Mouse (Mus musculus) bone marrow, adult 2 months (tissue): ENCODE data around the gene Tceal3. TPM values are rescaled to one million over a fixed set of nuclear protein-coding genes. Genes with fewer than 3 reads are reported as not detected.
"Not testable (repeated sequence)": the region's sequence is repeated elsewhere in the genome, so short reads cannot be mapped to it uniquely, and the experiment has no call there.

Source experiments
- H3K27ac ChIP-seq: fragments of 200-500 bp; 2 replicates; pipeline ENCODE4 v1.5.1; 2012; ENCODE audit warnings: low read depth, mild to moderate bottlenecking, control low read depth, inconsistent platforms, low read length; ENCODE audit not compliant: control insufficient read depth, poor library complexity, insufficient read depth
- H3K4me1 ChIP-seq: fragments of 200-500 bp; 2 replicates; pipeline ENCODE4 v1.6.1; 2011; ENCODE audit warnings: low read length; ENCODE audit not compliant: control insufficient read depth, insufficient read depth
- H3K4me3 ChIP-seq: fragments of 200-500 bp; replicated peaks from 2 replicates; pipeline ENCODE3; 2011; ENCODE audit warnings: mild to moderate bottlenecking, low read depth, low read length, control low read depth; ENCODE audit not compliant: control insufficient read depth
- CTCF ChIP-seq: fragments of 200-500 bp; IDR thresholded peaks from 2 replicates; pipeline ENCODE4 v1.5.1; 2011; ENCODE audit warnings: low read length, control low read depth; ENCODE audit not compliant: control insufficient read depth, insufficient read depth
- POLR2A ChIP-seq: fragments of 200-500 bp; IDR thresholded peaks from 2 replicates; pipeline ENCODE4 v1.6.1; 2011; ENCODE audit warnings: low read depth, mild to moderate bottlenecking, control low read depth, low read length, borderline replicate concordance; ENCODE audit not compliant: control insufficient read depth
- WGBS: fragments of 180-500 bp; shearing (Covaris S2); methylation state at CpG from one replicate; pipeline ENCODE4 v1.1.7; 2018; 5-methylcytosine and 5-hydroxymethylcytosine counted together
- polyA plus RNA-seq: library from polyadenylated mRNA; stranded (reverse); fragments of >200 nt; gene quantifications from 2 replicates; pipeline ENCODE4 v1.2.4, GENCODE M21; 2011; ENCODE audit warnings: low replicate concordance; ENCODE audit not compliant: missing spikeins, insufficient read depth, insufficient read length

The Tceal3 gene
- polyA plus RNA-seq, 1 experiment: not detected

- no peaks in the 10 kb centered on the region for H3K4me1 ChIP-seq
- no peak overlapping the region for H3K27ac ChIP-seq
- TF ChIP-seq POLR2A (no peak), CTCF (no peak)
- H3K4me3 ChIP-seq: no peak overlapping the region
- 78% methylated on average over 4 of the region's 4 CpGs for WGBS
Observed at GRCm38 (mm10) chrX:136692294-136692675, 101.6 kb downstream of the Tceal3 start.

- no peaks in the 10 kb centered on the region for H3K4me1 ChIP-seq
- WGBS: 77% methylated on average over 5 of the region's 5 CpGs
- TF ChIP-seq CTCF: no peak
- no peak for TF ChIP-seq POLR2A
- no peak overlapping the region for H3K4me3 ChIP-seq
- H3K27ac ChIP-seq: no peak overlapping the region
Observed at GRCm38 (mm10) chrX:136693196-136693595, 102.6 kb downstream of the Tceal3 start.

GRCm38 (mm10) chrX:136707446-136708167 is 117.0 kb downstream of the Tceal3 start, which contains the start of gene Tceal1:
Tceal1 (plus strand) TSS chrX:136707982.
- H3K27ac ChIP-seq: no peak within 1 kb of the TSS
- peak within 1 kb of the TSS; percentile 58 for H3K4me3 ChIP-seq
- TF ChIP-seq CTCF: no peak
- TF ChIP-seq POLR2A: no peak
- WGBS: 15% methylated on average over 15 of the region's 15 CpGs
- no peaks in the 10 kb centered on the region; the same call in 1 of the 2 replicates for H3K4me1 ChIP-seq

- 14% methylated on average over 18 of the region's 18 CpGs for WGBS
- no peaks in the 10 kb centered on the region; the same call in 1 of the 2 replicates for H3K4me1 ChIP-seq
- no peak overlapping the region for H3K27ac ChIP-seq
- H3K4me3 ChIP-seq: peak overlapping the region; percentile 58
- no peak for TF ChIP-seq CTCF
- no peak for TF ChIP-seq POLR2A
Observed at GRCm38 (mm10) chrX:136708168-136708681, 117.6 kb downstream of the Tceal3 start.

DNA sequence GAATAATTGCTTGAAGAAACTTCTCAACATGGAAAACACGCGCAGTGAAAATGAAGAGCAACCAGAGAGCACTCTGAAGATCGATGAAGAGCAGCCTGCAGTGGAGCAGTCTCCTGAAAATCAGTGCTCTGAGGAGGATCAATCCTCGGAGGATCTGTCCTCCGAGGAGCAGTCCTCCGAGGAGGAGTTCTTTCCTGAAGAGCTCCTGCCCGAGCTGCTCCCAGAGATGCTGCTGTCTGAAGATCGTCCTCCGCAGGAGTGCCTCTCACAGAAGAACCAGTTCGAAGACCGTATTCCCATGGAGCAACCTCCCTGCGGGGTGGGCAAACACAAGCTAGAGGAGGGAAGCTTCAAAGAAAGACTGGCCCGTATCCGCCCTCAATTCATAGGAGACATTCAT is 118.1 kb downstream of the Tceal3 start:
- Histone ChIP-seq H3K27ac (no peak overlapping the region), H3K4me3 (no peak overlapping the region), H3K4me1 (no peaks in the 10 kb centered on the region; the same call in 1 of the 2 replicates)
- WGBS: 53% methylated on average over 14 of the region's 14 CpGs
- TF ChIP-seq POLR2A (no peak), CTCF (no peak)

DNA sequence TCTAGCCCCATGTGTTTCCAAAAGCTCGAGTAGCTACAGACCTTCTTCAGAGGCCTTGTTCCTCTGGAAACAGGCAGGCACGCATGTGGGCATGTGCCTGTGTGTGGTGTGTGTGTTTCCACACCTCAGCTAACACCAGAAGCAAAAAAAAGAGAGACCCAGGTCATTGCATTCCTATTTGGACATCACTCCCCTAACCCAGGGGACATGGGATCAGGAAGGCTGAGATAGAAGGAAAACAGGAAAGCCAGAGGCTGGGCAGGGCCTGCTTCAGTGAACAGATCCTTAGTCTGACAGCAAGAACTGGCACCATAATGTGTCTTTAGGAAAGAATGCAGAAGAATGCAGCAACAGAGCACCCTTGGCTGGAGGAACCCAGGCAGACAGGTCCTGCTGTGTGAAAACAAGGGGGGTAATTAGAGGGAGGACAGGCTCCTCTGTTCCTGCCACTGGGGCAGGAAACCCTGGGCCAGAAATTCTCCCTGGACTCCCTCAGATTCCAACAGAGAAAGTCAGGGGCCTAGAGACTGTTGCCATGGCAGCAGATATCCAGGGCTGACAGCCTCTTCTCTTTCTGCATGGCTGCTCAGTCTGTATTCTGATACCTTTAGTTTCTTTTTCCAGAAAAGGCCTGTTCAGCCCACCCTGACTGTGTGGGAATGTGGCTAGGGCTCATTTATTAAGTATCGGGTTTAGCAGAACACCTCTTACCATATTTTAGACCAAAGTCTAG is 124.3 kb downstream of the Tceal3 start:
- H3K4me3 ChIP-seq, H3K4me1 ChIP-seq, H3K27ac ChIP-seq: not testable (repeated sequence)
- 78% methylated on average over 3 of the region's 3 CpGs for WGBS

Other genes with a start within 250 kb of the Tceal3 start
- gene Kir3dl1, start 72.8 kb upstream of the Tceal3 start, polyA plus RNA-seq: not detected in 2 replicates
- gene Kir3dl2, start 46.8 kb upstream of the Tceal3 start, polyA plus RNA-seq: not detected in 2 replicates
- gene Tceal1, start 117.1 kb downstream of the Tceal3 start, polyA plus RNA-seq: 0.52 and 0.68 TPM in 2 replicates
- 84.4 and 155 TPM in 2 replicates for gene Morf4l2, start 152.8 kb downstream of the Tceal3 start, polyA plus RNA-seq
- gene Glra4, start 189.3 kb downstream of the Tceal3 start, polyA plus RNA-seq: not detected in 2 replicates
- 1.1 and 4.0 TPM in 2 replicates for gene Plp1, start 231.8 kb downstream of the Tceal3 start, polyA plus RNA-seq